Mouse (Mus musculus): ENCODE measurements at regions not wholly inside any gene's neighbourhood (a gene's known extent, or its start where the extent isn't known, plus 50 kb on each side); places are given as distances from the start of the nearest gene placed in this dataset.
A peak's percentile ranks its signal among the peaks of the same experiment; 100 is the strongest.

DNA sequence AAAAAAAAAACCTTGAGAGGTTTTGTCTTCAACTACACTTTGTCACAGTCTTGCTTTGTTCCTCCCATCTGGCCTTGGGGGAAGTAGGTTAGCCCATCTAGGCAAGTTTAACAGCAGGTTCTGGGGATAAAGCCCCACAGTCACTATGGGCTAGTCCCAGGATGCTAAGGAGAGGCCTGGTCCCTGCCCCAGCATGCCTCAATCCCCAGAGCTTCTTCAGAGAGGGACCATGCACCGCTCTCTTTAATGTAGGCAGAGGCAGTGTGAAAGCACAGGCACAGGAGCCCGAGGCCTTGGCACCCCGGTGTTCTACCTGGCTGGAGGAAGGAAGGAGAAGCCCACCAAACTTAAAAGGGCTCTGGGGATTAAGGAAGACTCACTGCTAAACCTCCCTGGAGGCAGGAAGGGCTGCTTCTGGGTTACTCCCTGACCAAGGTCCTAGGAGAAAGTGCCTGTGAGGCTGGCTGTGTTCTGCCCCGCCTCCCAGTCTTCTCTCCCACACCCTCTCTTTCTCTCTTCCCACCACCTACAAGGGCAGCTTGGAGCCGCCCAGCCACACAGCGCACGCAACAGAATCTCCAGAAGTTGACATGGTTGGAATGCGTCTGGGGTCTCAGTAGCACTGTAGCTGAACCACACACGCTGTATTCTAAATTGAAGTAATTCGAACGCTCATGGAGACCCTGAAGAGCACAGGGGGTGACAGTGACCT, 633.5 kb downstream of the Zfp706 start:
- Histone ChIP-seq H3K4me3 (ENCODE audit: low read length) (peak overlapping the region; percentile 53), H3K9ac (ENCODE audit: low read length) (peak overlapping the region; percentile 63), H3K4me1 (ENCODE audit: control insufficient read depth, insufficient read depth, low read length) (peaks cover 20% of the 10 kb centered on the region), H3K36me3 (ENCODE audit: control insufficient read depth, insufficient read depth) (no peaks in the 10 kb centered on the region), H3K9me3 (replicated peaks; ENCODE audit: control insufficient read depth, low read length) (peaks cover 2% of the 10 kb centered on the region; the same call in 1 of the 2 replicates), H3K27me3 (ENCODE audit: control insufficient read depth, insufficient read depth, low read length) (no peaks in the 10 kb centered on the region), H3K4me2 (ENCODE audit: low read depth, low read length) (peak overlapping the region; percentile 69), H3K27ac (ENCODE audit: low read length) (peak overlapping the region; percentile 71)
- ATAC-seq (replicated peaks; ENCODE audit: extremely low read depth, insufficient read depth, low FRiP score) = peak; percentile 73; the same call in 1 of the 2 replicates
- 9% methylated on average over 11 of the region's 11 CpGs for WGBS

DNA sequence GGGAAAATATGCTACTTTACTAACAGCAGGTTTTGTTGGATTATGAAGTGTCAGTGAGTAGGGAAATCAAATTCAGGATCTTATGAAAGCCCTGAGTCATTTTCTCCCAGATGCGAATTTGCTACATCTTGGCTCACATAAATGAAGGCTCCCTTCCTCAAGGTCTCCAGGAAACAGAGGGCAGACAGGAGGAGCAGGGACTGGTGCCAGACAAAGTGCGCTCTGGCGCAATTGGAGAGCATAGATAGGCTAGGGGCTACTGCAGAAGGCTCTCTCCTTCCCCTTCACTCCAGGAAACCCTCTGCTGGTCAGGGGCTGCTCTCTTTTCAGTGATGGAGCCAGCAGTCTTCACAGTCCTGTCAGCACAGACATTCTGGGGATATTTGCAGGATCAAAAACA, 634.1 kb downstream of the Zfp706 start:
- no peak overlapping the region; the same call in 1 of the 2 replicates for H3K4me2 ChIP-seq (ENCODE audit: low read depth, low read length)
- H3K9ac ChIP-seq (ENCODE audit: low read length) = no peak overlapping the region; the same call in 1 of the 2 replicates
- H3K36me3 ChIP-seq (ENCODE audit: control insufficient read depth, insufficient read depth) = no peaks in the 10 kb centered on the region
- peaks cover 2% of the 10 kb centered on the region; the same call in 1 of the 2 replicates for H3K9me3 ChIP-seq (replicated peaks; ENCODE audit: control insufficient read depth, low read length)
- no peaks in the 10 kb centered on the region for H3K27me3 ChIP-seq (ENCODE audit: control insufficient read depth, insufficient read depth, low read length)
- no peak overlapping the region for H3K4me3 ChIP-seq (ENCODE audit: low read length)
- H3K4me1 ChIP-seq (ENCODE audit: control insufficient read depth, insufficient read depth, low read length) = peaks cover 20% of the 10 kb centered on the region
- 0 out of 2 replicates have a peak, but pooled peaks have one; percentile 8 for ATAC-seq (replicated peaks; ENCODE audit: extremely low read depth, insufficient read depth, low FRiP score)
- peak overlapping the region; percentile 71 for H3K27ac ChIP-seq (ENCODE audit: low read length)
- 45% methylated on average over 3 of the region's 3 CpGs for WGBS

DNA sequence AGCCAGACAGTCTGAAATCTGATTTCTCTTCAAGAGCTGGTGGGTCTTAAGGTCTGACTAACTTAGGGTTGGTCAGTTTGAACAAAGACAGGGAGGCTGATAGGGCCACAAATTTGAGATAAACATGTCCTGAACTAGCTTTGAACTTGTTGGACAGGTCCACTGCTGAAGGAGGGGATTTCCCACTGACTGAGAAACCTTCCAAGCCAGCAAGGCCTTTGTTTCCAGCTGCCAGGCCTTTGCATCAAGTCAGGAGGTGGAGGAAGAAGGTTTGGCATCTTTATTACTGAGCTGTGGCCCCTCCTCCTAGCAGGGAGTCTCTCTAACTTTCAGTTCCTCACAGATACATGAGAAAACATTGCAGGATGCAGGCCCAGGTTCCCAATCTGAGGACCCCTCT, 636.2 kb downstream of the Zfp706 start:
- no peak overlapping the region for H3K9ac ChIP-seq (ENCODE audit: low read length)
- H3K36me3 ChIP-seq (ENCODE audit: control insufficient read depth, insufficient read depth) = no peaks in the 10 kb centered on the region
- no peak for ATAC-seq (replicated peaks; ENCODE audit: extremely low read depth, insufficient read depth, low FRiP score)
- H3K27me3 ChIP-seq (ENCODE audit: control insufficient read depth, insufficient read depth, low read length) = no peaks in the 10 kb centered on the region
- no peak overlapping the region for H3K4me2 ChIP-seq (ENCODE audit: low read depth, low read length)
- H3K9me3 ChIP-seq (replicated peaks; ENCODE audit: control insufficient read depth, low read length) = no peaks in the 10 kb centered on the region
- H3K4me1 ChIP-seq (ENCODE audit: control insufficient read depth, insufficient read depth, low read length) = peaks cover 20% of the 10 kb centered on the region
- H3K27ac ChIP-seq (ENCODE audit: low read length) = no peak overlapping the region
- no peak overlapping the region for H3K4me3 ChIP-seq (ENCODE audit: low read length)

DNA sequence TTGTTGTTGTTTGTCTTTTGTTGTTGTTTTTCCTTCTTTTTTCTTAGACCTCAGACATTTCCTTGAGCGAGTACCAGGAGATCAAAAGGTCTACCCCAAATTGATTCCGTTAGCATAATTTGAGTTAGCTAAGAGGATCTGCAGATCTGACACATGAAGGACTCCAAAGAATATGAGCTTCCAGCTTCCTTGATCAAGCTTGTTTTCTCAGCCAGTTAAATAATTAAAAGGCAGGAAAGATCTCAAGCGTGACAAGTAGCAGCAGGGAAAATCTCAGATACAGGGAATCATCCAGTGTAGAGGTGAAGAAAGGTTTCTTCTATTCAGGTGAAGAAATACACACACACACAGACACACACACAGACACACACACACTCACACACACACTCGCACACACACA, 636.7 kb downstream of the Zfp706 start:
- Histone ChIP-seq H3K4me2 (ENCODE audit: low read depth, low read length) (no peak overlapping the region), H3K27me3 (ENCODE audit: control insufficient read depth, insufficient read depth, low read length) (no peaks in the 10 kb centered on the region), H3K9me3 (replicated peaks; ENCODE audit: control insufficient read depth, low read length) (no peaks in the 10 kb centered on the region), H3K4me3 (ENCODE audit: low read length) (no peak overlapping the region), H3K9ac (ENCODE audit: low read length) (no peak overlapping the region), H3K4me1 (ENCODE audit: control insufficient read depth, insufficient read depth, low read length) (peaks cover 20% of the 10 kb centered on the region), H3K27ac (ENCODE audit: low read length) (no peak overlapping the region), H3K36me3 (ENCODE audit: control insufficient read depth, insufficient read depth) (no peaks in the 10 kb centered on the region)
- 87% methylated on average over 4 of the region's 4 CpGs for WGBS
- ATAC-seq (replicated peaks; ENCODE audit: extremely low read depth, insufficient read depth, low FRiP score) = no peak

DNA sequence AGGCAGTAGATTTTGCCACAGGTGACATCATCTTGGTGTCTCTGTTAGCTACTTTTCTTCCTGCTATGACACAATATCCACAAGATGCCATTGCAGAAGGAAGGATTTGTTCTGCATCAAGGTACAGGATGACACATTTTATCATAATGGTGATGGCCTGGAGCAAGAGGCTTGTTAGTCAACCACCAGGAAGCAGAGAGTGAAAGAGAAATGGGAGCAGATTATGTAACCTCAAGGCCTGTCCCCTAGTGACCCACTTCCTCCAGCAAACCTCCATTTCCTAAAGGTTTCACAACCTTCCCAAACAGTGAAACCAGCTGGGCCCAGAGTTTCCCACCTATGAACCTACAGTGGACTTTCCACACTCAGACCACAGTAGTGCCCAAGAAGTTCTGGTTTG, 640.3 kb downstream of the Zfp706 start:
- ATAC-seq (replicated peaks; ENCODE audit: extremely low read depth, insufficient read depth, low FRiP score) = no peak
- no peaks in the 10 kb centered on the region for H3K27me3 ChIP-seq (ENCODE audit: control insufficient read depth, insufficient read depth, low read length)

DNA sequence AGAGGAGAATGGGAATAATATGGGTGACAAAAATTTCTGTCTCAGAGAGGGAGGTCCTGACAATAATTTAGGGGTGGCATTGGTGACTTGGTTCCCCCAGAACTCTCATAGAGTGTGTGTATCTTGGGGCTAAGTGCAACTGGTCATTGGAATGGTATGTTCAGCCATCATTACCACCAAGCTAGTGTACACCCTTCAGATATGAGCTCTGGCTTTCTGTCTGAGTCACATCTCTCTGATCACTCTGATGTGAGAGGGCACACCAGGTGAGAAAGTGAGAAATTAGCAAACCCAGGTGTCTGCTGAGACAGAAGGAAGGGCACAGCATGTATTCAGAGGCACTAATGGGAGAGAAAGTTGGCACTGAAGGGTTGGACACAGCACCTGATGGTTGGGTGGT, 642.8 kb downstream of the Zfp706 start:
- H3K9me3 ChIP-seq (replicated peaks; ENCODE audit: control insufficient read depth, low read length) = no peaks in the 10 kb centered on the region
- no peak overlapping the region for H3K27ac ChIP-seq (ENCODE audit: low read length)
- ATAC-seq (replicated peaks; ENCODE audit: extremely low read depth, insufficient read depth, low FRiP score) = no peak

More for the DNA sequence above, 640.3 kb downstream of the Zfp706 start:
- no peak overlapping the region for H3K9ac ChIP-seq (ENCODE audit: low read length)
- H3K4me1 ChIP-seq (ENCODE audit: control insufficient read depth, insufficient read depth, low read length) = 0 out of 2 replicates have a peak, but pooled peaks cover 2% of the 10 kb centered on the region
- H3K4me2 ChIP-seq (ENCODE audit: low read depth, low read length) = no peak overlapping the region
- no peak overlapping the region for H3K27ac ChIP-seq (ENCODE audit: low read length)
- no peaks in the 10 kb centered on the region for H3K9me3 ChIP-seq (replicated peaks; ENCODE audit: control insufficient read depth, low read length)
- no peaks in the 10 kb centered on the region for H3K36me3 ChIP-seq (ENCODE audit: control insufficient read depth, insufficient read depth)
- H3K4me3 ChIP-seq (ENCODE audit: low read length) = no peak overlapping the region

DNA sequence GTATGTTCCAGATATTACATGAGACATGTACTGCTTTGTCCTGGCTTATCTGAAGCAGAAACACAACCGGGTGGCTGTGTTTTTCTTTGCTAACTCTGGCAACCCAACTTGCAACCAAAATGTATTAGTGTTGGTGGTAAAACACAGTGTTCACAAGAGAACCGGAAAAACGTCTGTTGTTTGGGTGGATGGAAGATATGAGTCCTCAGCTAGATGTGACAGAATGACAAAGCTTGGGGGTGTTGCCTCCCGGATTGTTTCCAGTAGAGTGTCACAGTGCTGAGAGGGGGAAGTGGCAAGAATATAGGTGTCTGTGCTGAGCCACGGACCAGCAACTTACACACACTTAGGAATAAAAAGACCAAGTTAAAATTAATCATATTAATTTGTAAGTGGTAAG, 643.5 kb downstream of the Zfp706 start:
- no peak overlapping the region for H3K4me3 ChIP-seq (ENCODE audit: low read length)
- no peak overlapping the region; the same call in 1 of the 2 replicates for H3K27ac ChIP-seq (ENCODE audit: low read length)
- H3K4me1 ChIP-seq (ENCODE audit: control insufficient read depth, insufficient read depth, low read length) = peaks cover 8% of the 10 kb centered on the region
- WGBS = 33% methylated on average over 5 of the region's 5 CpGs
- no peak overlapping the region for H3K4me2 ChIP-seq (ENCODE audit: low read depth, low read length)
- 0 out of 2 replicates have a peak, but pooled peaks have one; percentile 32 for ATAC-seq (replicated peaks; ENCODE audit: extremely low read depth, insufficient read depth, low FRiP score)
- no peaks in the 10 kb centered on the region for H3K36me3 ChIP-seq (ENCODE audit: control insufficient read depth, insufficient read depth)
- no peaks in the 10 kb centered on the region for H3K9me3 ChIP-seq (replicated peaks; ENCODE audit: control insufficient read depth, low read length)
- no peaks in the 10 kb centered on the region for H3K27me3 ChIP-seq (ENCODE audit: control insufficient read depth, insufficient read depth, low read length)
- H3K9ac ChIP-seq (ENCODE audit: low read length) = no peak overlapping the region

More for the DNA sequence above, 642.8 kb downstream of the Zfp706 start:
- Histone ChIP-seq H3K4me1 (ENCODE audit: control insufficient read depth, insufficient read depth, low read length) (peaks cover 8% of the 10 kb centered on the region), H3K4me3 (ENCODE audit: low read length) (no peak overlapping the region), H3K9ac (ENCODE audit: low read length) (no peak overlapping the region), H3K4me2 (ENCODE audit: low read depth, low read length) (no peak overlapping the region), H3K36me3 (ENCODE audit: control insufficient read depth, insufficient read depth) (no peaks in the 10 kb centered on the region), H3K27me3 (ENCODE audit: control insufficient read depth, insufficient read depth, low read length) (no peaks in the 10 kb centered on the region)

DNA sequence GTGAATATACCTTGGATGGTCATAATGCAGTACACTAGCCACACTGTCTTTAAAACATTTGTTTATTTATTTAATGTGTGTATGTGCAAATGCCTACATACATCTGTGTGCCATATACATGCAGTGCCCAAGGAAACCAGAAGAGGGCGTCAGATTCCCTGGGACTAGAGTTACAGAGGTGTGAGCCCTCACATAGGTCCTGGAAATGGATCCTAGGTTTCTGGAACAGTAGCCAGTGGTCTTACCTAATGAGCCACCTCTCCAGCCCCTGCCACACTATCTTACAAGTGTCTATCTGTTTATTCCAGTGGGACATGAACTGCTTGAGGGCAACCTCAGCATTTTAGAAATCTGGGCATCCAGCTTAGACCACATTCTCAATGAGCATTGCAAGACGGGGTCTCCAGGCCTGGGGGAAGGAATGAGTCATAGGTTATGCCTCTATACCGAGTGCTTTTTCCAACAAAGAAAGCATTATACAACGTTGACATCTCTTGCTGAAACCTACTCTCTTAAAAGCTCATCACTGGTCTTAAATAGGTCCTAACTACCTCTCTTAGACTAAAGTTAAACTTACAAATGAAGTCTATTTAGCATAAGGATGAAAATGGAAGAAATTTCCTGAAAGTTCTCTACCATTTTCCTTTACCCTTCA, 644.5 kb downstream of the Zfp706 start:
- ATAC-seq (replicated peaks; ENCODE audit: extremely low read depth, insufficient read depth, low FRiP score) = no peak
- H3K4me2 ChIP-seq (ENCODE audit: low read depth, low read length) = no peak overlapping the region

DNA sequence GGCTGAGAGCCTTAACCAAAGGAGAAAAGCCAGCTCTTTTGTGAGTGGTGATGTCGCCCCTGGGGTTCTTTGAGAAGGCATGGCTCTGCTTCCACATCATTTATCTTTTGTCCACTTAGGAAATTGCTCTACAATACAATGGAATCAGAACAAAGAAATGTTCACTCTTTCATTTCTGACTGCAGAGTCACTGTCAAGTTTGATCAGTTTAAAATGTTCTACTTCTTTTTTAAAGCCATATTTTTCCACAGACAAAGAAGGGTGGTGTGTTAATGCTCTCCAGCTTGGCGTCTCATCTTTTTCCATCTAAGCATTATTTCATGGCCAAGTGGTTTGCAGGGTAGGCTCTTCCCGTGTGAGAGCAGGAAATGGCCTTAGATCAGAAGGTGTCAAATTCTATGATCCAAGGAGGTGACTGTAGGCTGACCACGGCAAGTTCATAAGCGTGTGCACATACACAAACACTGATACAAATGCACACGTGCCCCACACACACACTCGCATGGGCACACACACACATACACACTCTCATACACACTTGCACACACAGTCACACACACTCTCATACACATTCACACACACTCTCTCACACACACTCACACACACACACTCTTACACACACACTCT, 645.9 kb downstream of the Zfp706 start:
- H3K4me1 ChIP-seq (ENCODE audit: control insufficient read depth, insufficient read depth, low read length) = peaks cover 8% of the 10 kb centered on the region
- peak overlapping the region; percentile 41 for H3K27ac ChIP-seq (ENCODE audit: low read length)
- no peaks in the 10 kb centered on the region for H3K9me3 ChIP-seq (replicated peaks; ENCODE audit: control insufficient read depth, low read length)
- no peaks in the 10 kb centered on the region for H3K27me3 ChIP-seq (ENCODE audit: control insufficient read depth, insufficient read depth, low read length)
- WGBS = 53% methylated on average over 7 of the region's 7 CpGs
- no peak; the same call in 1 of the 2 replicates for ATAC-seq (replicated peaks; ENCODE audit: extremely low read depth, insufficient read depth, low FRiP score)
- H3K9ac ChIP-seq (ENCODE audit: low read length) = no peak overlapping the region
- no peak overlapping the region for H3K4me3 ChIP-seq (ENCODE audit: low read length)
- no peaks in the 10 kb centered on the region for H3K36me3 ChIP-seq (ENCODE audit: control insufficient read depth, insufficient read depth)
- no peak overlapping the region for H3K4me2 ChIP-seq (ENCODE audit: low read depth, low read length)

More for the DNA sequence above, 644.5 kb downstream of the Zfp706 start:
- WGBS = 64% methylated on average over 4 of the region's 4 CpGs
- no peaks in the 10 kb centered on the region for H3K9me3 ChIP-seq (replicated peaks; ENCODE audit: control insufficient read depth, low read length)
- no peak overlapping the region for H3K9ac ChIP-seq (ENCODE audit: low read length)
- H3K4me3 ChIP-seq (ENCODE audit: low read length) = no peak overlapping the region
- no peaks in the 10 kb centered on the region for H3K36me3 ChIP-seq (ENCODE audit: control insufficient read depth, insufficient read depth)
- H3K4me1 ChIP-seq (ENCODE audit: control insufficient read depth, insufficient read depth, low read length) = peaks cover 8% of the 10 kb centered on the region
- H3K27me3 ChIP-seq (ENCODE audit: control insufficient read depth, insufficient read depth, low read length) = no peaks in the 10 kb centered on the region
- H3K27ac ChIP-seq (ENCODE audit: low read length) = no peak overlapping the region

Measured in heart, embryonic 16.5 days (tissue).